Mouse (Mus musculus): ENCODE results near the gene R3hcc1l.

DNA sequence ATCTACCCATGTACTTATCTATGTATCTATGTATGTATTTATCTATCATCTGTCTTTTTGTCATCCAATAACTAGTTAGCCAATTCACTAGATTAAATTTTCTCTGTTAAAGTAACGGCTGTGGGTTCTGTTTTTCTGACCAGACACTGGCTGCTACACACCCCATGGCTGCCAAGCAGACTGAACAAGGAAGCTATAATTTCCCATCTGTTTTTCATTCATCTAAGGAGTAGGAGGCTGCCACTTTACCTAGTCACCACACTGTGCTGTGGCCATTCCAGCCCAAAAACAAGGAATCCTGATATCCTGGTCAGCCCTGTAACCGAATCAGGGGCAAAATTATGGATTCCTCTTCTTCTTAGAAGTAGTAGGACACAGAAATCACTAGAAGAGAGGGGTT lies 115.1 kb downstream of the R3hcc1l start:
- TF ChIP-seq CTCF (IDR thresholded peaks at IDR 0.05; ENCODE audit: control insufficient read depth, insufficient read depth, low read length) (no peak), POLR2A (IDR thresholded peaks at IDR 0.05; ENCODE audit: borderline replicate concordance, control insufficient read depth, low read depth, low read length) (no peak)

Data from bone marrow, adult 2 months (tissue).